Mouse (Mus musculus) stomach, embryonic 16.5 days (tissue): ENCODE data around the gene Foxn1. TPM values are rescaled to one million over a fixed set of nuclear protein-coding genes. Genes with fewer than 3 reads are reported as not detected.

Source experiments
- ATAC-seq: fragments of 200-750 bp; cut with Nextera tagmentation; 2 replicates; pipeline ENCODE4 v1.8.0; 2017; ENCODE audit warnings: moderate number of reproducible peaks, moderate TSS enrichment; ENCODE audit not compliant: insufficient read depth, low FRiP score
- H3K27ac ChIP-seq: fragments of 300-500 bp; sonication (generic); 2 replicates; pipeline ENCODE4 v1.5.1; 2014; ENCODE audit warnings: low read length
- H3K27me3 ChIP-seq: fragments of 300-500 bp; sonication (generic); 2 replicates; pipeline ENCODE4 v1.6.1; 2014; ENCODE audit warnings: low read length, control low read depth, mixed read lengths; ENCODE audit not compliant: control insufficient read depth, insufficient read depth
- H3K36me3 ChIP-seq: fragments of 300-500 bp; sonication (generic); 2 replicates; pipeline ENCODE4 v1.6.1; 2014; ENCODE audit warnings: low read length; ENCODE audit not compliant: control insufficient read depth, insufficient read depth
- H3K4me1 ChIP-seq: fragments of 300-500 bp; sonication (generic); 2 replicates; pipeline ENCODE4 v1.6.1; 2014; ENCODE audit warnings: low read length, control low read depth, mixed read lengths; ENCODE audit not compliant: control insufficient read depth, insufficient read depth
- H3K4me2 ChIP-seq: fragments of 300-500 bp; sonication (generic); 2 replicates; pipeline ENCODE4 v1.6.1; 2014; ENCODE audit warnings: low read depth, low read length, mixed read lengths
- H3K4me3 ChIP-seq: fragments of 300-500 bp; sonication (generic); replicated peaks from 2 replicates; pipeline ENCODE4 v1.5.1; 2014; ENCODE audit warnings: mild to moderate bottlenecking, low read length
- H3K9ac ChIP-seq: fragments of 300-500 bp; sonication (generic); 2 replicates; pipeline ENCODE4 v1.6.1; 2014; ENCODE audit warnings: low read length
- H3K9me3 ChIP-seq: fragments of 300-500 bp; sonication (generic); replicated peaks from 2 replicates; pipeline ENCODE4 v1.6.1; 2016; ENCODE audit warnings: low read length, control low read depth; ENCODE audit not compliant: control insufficient read depth
- WGBS: fragments of 180-500 bp; shearing (Covaris S2); extraction: QIAGEN DNeasy Blood & Tissue Kit; methylation state at CpG from one replicate; pipeline ENCODE4 v1.1.7; 2014; 5-methylcytosine and 5-hydroxymethylcytosine counted together
- polyA plus RNA-seq: library from polyadenylated mRNA; unstranded; fragments of >200 nt; fragmentation: Nextera tagmentation; extraction: Ambion mirVana; gene quantifications from 2 replicates; pipeline ENCODE4 v1.2.1, GENCODE M21; 2015

The Foxn1 gene
- polyA plus RNA-seq, 1 experiment from 2014 or later: 1.6 TPM

- no peaks in the 10 kb centered on the region for H3K9me3 ChIP-seq
- 0 out of 2 replicates have a peak, but pooled peaks have one; percentile 31 for ATAC-seq
- peak overlapping the region; percentile 9; the same call in 1 of the 2 replicates for H3K27ac ChIP-seq
These were observed 16.0 kb downstream of the Foxn1 start for GRCm38 (mm10) chr11:78370389-78370788.

DNA sequence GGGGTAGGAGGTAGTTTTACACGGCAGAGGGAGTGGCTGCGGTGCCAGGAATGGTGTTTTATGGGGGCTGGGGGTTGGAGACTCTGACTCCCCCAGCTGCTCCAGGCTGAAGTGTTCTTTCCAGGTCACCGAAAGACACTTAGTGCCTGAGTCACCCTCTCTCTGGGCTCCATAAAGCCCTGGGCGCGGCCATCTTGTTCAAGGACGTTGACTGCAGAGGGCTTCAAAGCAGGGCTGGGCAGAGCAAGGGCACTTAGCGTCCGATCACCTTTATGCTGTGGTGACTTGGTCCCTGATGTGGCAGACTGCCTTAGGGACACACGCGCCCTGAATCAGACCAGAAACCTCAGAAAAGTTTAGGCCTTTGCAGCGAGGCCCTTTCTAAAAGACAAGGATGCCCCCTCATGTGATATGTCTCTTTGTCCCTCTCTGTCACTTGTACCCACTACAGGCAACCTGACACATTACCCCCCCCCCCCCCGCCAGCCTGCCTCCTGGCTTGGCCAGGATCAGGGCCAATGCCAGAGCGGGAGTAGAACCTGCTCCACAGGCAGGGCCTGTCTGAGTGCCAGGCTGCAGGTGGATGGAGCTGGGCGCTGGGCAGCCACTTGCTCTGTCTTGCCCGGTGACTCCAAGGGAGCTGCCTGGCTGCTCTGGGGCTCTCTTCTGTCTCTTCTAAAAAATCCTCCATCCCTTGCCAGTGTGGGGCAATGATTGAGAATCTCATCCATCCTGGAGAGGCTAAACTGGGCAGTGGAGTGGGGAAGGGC, 18.7 kb downstream of the Foxn1 start:
- no peak overlapping the region for H3K9ac ChIP-seq
- 0 out of 2 replicates have a peak, but pooled peaks have one; percentile 11 for ATAC-seq
- H3K36me3 ChIP-seq: no peaks in the 10 kb centered on the region
- H3K9me3 ChIP-seq: no peaks in the 10 kb centered on the region
- 79% methylated on average over 15 of the region's 15 CpGs for WGBS
- no peak overlapping the region for H3K4me3 ChIP-seq
- peak overlapping the region; percentile 59; the same call in 1 of the 2 replicates for H3K27ac ChIP-seq
- H3K4me1 ChIP-seq: no peaks in the 10 kb centered on the region; the same call in 1 of the 2 replicates
- no peak overlapping the region for H3K4me2 ChIP-seq
- no peaks in the 10 kb centered on the region for H3K27me3 ChIP-seq

More at GRCm38 (mm10) chr11:78370389-78370788, 16.0 kb downstream of the Foxn1 start:
- Histone ChIP-seq H3K4me1 (no peaks in the 10 kb centered on the region; the same call in 1 of the 2 replicates), H3K9ac (no peak overlapping the region), H3K27me3 (no peaks in the 10 kb centered on the region), H3K4me3 (no peak overlapping the region), H3K36me3 (no peaks in the 10 kb centered on the region), H3K4me2 (no peak overlapping the region)
- 27% methylated on average over 1 of the region's 1 CpGs for WGBS

GRCm38 (mm10) chr11:78364103-78364502, 22.3 kb downstream of the Foxn1 start:
- WGBS: 22% methylated on average over 8 of the region's 8 CpGs
- Histone ChIP-seq H3K27ac (no peak overlapping the region), H3K4me3 (no peak overlapping the region), H3K27me3 (no peaks in the 10 kb centered on the region), H3K36me3 (no peaks in the 10 kb centered on the region), H3K4me1 (peaks cover 3% of the 10 kb centered on the region; the same call in 1 of the 2 replicates), H3K9ac (no peak overlapping the region), H3K4me2 (no peak overlapping the region), H3K9me3 (no peaks in the 10 kb centered on the region)
- ATAC-seq: peak; percentile 38; the same call in 1 of the 2 replicates

- H3K4me2 ChIP-seq: no peak overlapping the region
- peaks cover 3% of the 10 kb centered on the region; the same call in 1 of the 2 replicates for H3K4me1 ChIP-seq
- H3K27me3 ChIP-seq: no peaks in the 10 kb centered on the region
- ATAC-seq: no peak
- H3K36me3 ChIP-seq: no peaks in the 10 kb centered on the region
- H3K27ac ChIP-seq: no peak overlapping the region
- H3K9me3 ChIP-seq: no peaks in the 10 kb centered on the region
- WGBS: 77% methylated on average over 13 of the region's 13 CpGs
- H3K4me3 ChIP-seq: no peak overlapping the region
- no peak overlapping the region for H3K9ac ChIP-seq
These were observed 22.9 kb downstream of the Foxn1 start for GRCm38 (mm10) chr11:78363309-78364007.

DNA sequence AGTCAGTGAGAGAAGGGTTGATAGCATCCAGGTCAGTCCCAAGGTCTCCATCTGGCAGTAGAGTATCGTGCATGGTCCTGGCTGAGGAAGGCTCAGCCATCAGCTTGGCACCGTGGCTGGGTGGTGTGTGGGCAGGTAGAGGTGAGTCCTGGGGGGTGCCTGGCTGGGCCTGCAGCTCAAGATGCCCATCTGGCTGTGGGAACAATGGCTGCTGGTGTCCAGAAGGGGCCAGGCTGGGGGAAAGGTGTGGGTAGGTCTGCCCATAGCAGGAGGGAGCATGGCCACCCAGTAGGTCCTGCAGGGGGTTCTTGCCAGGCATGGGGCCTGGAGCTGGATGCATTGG, 25.6 kb downstream of the Foxn1 start:
- H3K36me3 ChIP-seq: no peaks in the 10 kb centered on the region
- no peak overlapping the region for H3K4me3 ChIP-seq
- peak overlapping the region; percentile 23; the same call in 1 of the 2 replicates for H3K9ac ChIP-seq
- H3K4me1 ChIP-seq: peaks cover 3% of the 10 kb centered on the region; the same call in 1 of the 2 replicates
- no peak overlapping the region for H3K27ac ChIP-seq
- H3K9me3 ChIP-seq: no peaks in the 10 kb centered on the region
- ATAC-seq: no peak
- no peaks in the 10 kb centered on the region for H3K27me3 ChIP-seq
- H3K4me2 ChIP-seq: no peak overlapping the region
- WGBS: 45% methylated on average over 2 of the region's 2 CpGs

DNA sequence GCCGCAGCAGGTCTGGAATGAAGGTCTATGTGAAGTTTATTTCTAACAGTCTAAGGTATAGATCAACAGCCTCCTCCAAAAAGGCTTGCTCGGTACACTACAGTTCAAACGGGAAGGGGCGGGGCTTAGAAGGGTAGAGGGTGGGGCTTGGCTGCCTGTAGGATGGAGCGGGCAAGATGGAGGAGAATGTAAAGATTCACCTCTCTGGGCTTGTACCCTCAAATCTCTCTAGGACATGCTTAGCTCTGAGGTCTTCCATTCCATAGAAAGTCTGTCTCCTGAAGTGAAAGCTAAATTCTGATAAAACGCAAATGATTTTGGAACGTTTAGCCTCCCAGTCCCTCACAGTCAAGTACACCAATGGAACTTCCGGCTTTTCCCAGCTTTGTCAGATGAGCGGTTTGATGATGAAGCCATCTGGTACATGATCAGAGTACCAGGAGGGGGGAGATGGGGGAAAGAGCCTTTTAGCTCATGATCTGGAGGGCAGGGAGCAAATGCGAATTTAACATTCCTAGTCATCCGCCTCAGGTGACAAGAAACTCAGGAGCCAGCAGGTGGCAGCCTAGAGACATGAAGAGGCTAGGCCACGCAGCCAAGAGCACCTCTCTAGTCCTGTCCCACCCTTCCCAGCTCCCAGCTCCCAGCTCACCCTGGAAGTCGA, 26.1 kb downstream of the Foxn1 start:
- Histone ChIP-seq H3K4me2 (peak overlapping the region; percentile 51), H3K9ac (peak overlapping the region; percentile 23; the same call in 1 of the 2 replicates), H3K9me3 (no peaks in the 10 kb centered on the region), H3K27ac (no peak overlapping the region), H3K27me3 (no peaks in the 10 kb centered on the region), H3K4me3 (peak overlapping the region; percentile 41), H3K4me1 (peaks cover 3% of the 10 kb centered on the region; the same call in 1 of the 2 replicates), H3K36me3 (no peaks in the 10 kb centered on the region)
- 11% methylated on average over 13 of the region's 13 CpGs for WGBS
- ATAC-seq: peak; percentile 60

DNA sequence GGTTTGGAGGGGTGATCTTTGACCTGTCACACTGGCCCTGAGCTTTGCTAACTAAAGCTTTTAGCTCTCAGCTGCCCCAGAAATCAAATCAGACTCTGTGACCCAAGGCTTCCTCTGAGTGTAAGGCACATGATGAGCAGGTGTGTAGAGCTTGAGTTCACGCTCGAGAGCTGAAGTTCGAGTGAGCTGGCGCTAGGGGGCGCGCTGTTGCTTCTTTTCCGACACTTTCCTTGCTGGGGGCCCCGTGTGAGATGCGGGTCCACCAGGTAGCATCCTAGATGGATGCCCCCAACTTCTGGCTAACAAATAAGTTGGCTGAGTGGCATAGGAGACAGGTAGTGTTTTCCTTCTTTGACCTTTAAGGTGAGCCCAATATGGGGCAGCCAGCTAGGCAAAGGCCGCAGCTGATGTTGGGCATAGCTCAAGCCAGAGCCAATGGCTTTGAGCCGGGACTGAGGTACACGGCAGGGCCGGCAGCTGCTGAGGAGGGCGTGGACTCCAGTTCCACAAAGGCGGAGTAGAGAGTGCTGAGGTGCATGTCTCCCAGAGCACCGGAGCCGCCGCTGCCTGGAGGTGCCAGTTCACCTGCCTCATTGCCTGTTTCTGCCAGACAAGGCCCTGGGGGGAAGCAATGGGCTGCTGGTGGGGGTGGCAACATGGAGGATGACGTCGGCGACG, 27.9 kb downstream of the Foxn1 start:
- no peak overlapping the region for H3K4me3 ChIP-seq
- 17% methylated on average over 22 of the region's 22 CpGs for WGBS
- no peak overlapping the region for H3K4me2 ChIP-seq
- no peaks in the 10 kb centered on the region for H3K27me3 ChIP-seq
- H3K9me3 ChIP-seq: no peaks in the 10 kb centered on the region
- no peaks in the 10 kb centered on the region for H3K36me3 ChIP-seq
- H3K27ac ChIP-seq: no peak overlapping the region
- 0 out of 2 replicates have a peak, but pooled peaks cover 3% of the 10 kb centered on the region for H3K4me1 ChIP-seq
- ATAC-seq: no peak
- no peak overlapping the region for H3K9ac ChIP-seq

GRCm38 (mm10) chr11:78355471-78356238, 30.7 kb downstream of the Foxn1 start:
- H3K9ac ChIP-seq: no peak overlapping the region
- no peaks in the 10 kb centered on the region for H3K36me3 ChIP-seq
- H3K4me1 ChIP-seq: 0 out of 2 replicates have a peak, but pooled peaks cover under 1% of the 10 kb centered on the region
- WGBS: 38% methylated on average over 4 of the region's 4 CpGs
- ATAC-seq: no peak
- H3K4me2 ChIP-seq: no peak overlapping the region
- no peak overlapping the region for H3K4me3 ChIP-seq
- H3K9me3 ChIP-seq: no peaks in the 10 kb centered on the region
- H3K27ac ChIP-seq: no peak overlapping the region
- no peaks in the 10 kb centered on the region for H3K27me3 ChIP-seq
